Mouse (Mus musculus) midbrain, embryonic 15.5 days (tissue): Measurements from ENCODE around the gene Gm960. TPM values are rescaled to one million over a fixed set of nuclear protein-coding genes. Genes with fewer than 3 reads are reported as not detected.
A peak's percentile ranks its signal among the peaks of the same experiment; 100 is the strongest.

Source experiments
- ATAC-seq: fragments of 200-750 bp; cut with Nextera tagmentation; replicated peaks from 2 replicates; pipeline ENCODE4 v1.8.0; 2017; ENCODE audit warnings: moderate TSS enrichment
- H3K27ac ChIP-seq: fragments of 300-500 bp; sonication (generic); 2 replicates; pipeline ENCODE4 v1.5.1; 2015; ENCODE audit warnings: mild to moderate bottlenecking, inconsistent platforms
- H3K27me3 ChIP-seq: fragments of 300-500 bp; sonication (generic); replicated peaks from 2 replicates; pipeline ENCODE4 v1.6.1; 2015; ENCODE audit warnings: inconsistent platforms
- H3K36me3 ChIP-seq: fragments of 300-500 bp; sonication (generic); replicated peaks from 2 replicates; pipeline ENCODE4 v1.6.1; 2015; ENCODE audit warnings: inconsistent platforms
- H3K4me1 ChIP-seq: fragments of 300-500 bp; sonication (generic); 2 replicates; pipeline ENCODE4 v1.6.1; 2015; ENCODE audit warnings: inconsistent platforms
- H3K4me2 ChIP-seq: fragments of 300-500 bp; sonication (generic); 2 replicates; pipeline ENCODE4 v1.6.1; 2015; ENCODE audit warnings: inconsistent platforms, mild to moderate bottlenecking, moderate library complexity
- H3K4me3 ChIP-seq: fragments of 300-500 bp; sonication (generic); 2 replicates; pipeline ENCODE4 v1.5.1; 2015; ENCODE audit warnings: mild to moderate bottlenecking, inconsistent platforms
- H3K9ac ChIP-seq: fragments of 300-500 bp; sonication (generic); 2 replicates; pipeline ENCODE4 v1.6.1; 2015; ENCODE audit warnings: mild to moderate bottlenecking, inconsistent platforms
- H3K9me3 ChIP-seq: fragments of 300-500 bp; sonication (generic); 2 replicates; pipeline ENCODE4 v1.6.1; 2016; ENCODE audit warnings: inconsistent platforms
- WGBS: fragments of 180-500 bp; shearing (Covaris S2); methylation state at CpG from one replicate; pipeline ENCODE4 v1.1.7; 2015; ENCODE audit warnings: mixed read lengths; 5-methylcytosine and 5-hydroxymethylcytosine counted together
- polyA plus RNA-seq: library from polyadenylated mRNA; unstranded; fragments of >200 nt; fragmentation: Nextera tagmentation; extraction: Ambion mirVana; gene quantifications from 2 replicates; pipeline ENCODE4 v1.2.1, GENCODE M21; 2015

Gene Gm960
- polyA plus RNA-seq, 1 experiment from 2014 or later = 7.7 TPM

GRCm38 (mm10) chr19:4616546-4616945 is 81.9 kb downstream of the Gm960 start:
- ATAC-seq = no peak
- Histone ChIP-seq H3K4me1 (peaks cover 42% of the 10 kb centered on the region), H3K4me2 (no peak overlapping the region), H3K27me3 (no peaks in the 10 kb centered on the region), H3K9me3 (no peaks in the 10 kb centered on the region), H3K9ac (no peak overlapping the region), H3K27ac (no peak overlapping the region), H3K36me3 (peaks cover 1% of the 10 kb centered on the region), H3K4me3 (no peak overlapping the region)
- WGBS = 37% methylated on average over 4 of the region's 4 CpGs

- H3K9me3 ChIP-seq = no peaks in the 10 kb centered on the region
- H3K4me1 ChIP-seq = peaks cover 42% of the 10 kb centered on the region
- WGBS = under 1% methylated on average over 67 of the region's 87 CpGs
- peak within 1 kb of the TSS; percentile 91 for H3K9ac ChIP-seq
- peak within 1 kb of the TSS; percentile 95 for H3K27ac ChIP-seq
- H3K4me2 ChIP-seq = peak within 1 kb of the TSS; percentile 83
- H3K4me3 ChIP-seq = peak within 1 kb of the TSS; percentile 74
- no peaks in the 10 kb centered on the region for H3K27me3 ChIP-seq
- peak; percentile 89 for ATAC-seq
- no peaks in the 10 kb centered on the region; the same call in 1 of the 2 replicates for H3K36me3 ChIP-seq
Observed at GRCm38 (mm10) chr19:4615151-4616093, 83.0 kb downstream of the Gm960 start, which contains the start of gene Lrfn4. Gene Lrfn4, minus strand, starts transcription at chr19:4615667.

GRCm38 (mm10) chr19:4614305-4615150 is 83.9 kb downstream of the Gm960 start:
- WGBS = 17% methylated on average over 46 of the region's 49 CpGs
- ATAC-seq = peak; percentile 8; the same call in 1 of the 2 replicates
- H3K9ac ChIP-seq = peak overlapping the region; percentile 91
- no peaks in the 10 kb centered on the region for H3K27me3 ChIP-seq
- H3K27ac ChIP-seq = peak overlapping the region; percentile 95
- H3K9me3 ChIP-seq = no peaks in the 10 kb centered on the region
- peak overlapping the region; percentile 83 for H3K4me2 ChIP-seq
- peak overlapping the region; percentile 74 for H3K4me3 ChIP-seq
- H3K4me1 ChIP-seq = peaks cover 42% of the 10 kb centered on the region
- no peaks in the 10 kb centered on the region; the same call in 1 of the 2 replicates for H3K36me3 ChIP-seq

GRCm38 (mm10) chr19:4613464-4614304 is 84.8 kb downstream of the Gm960 start:
- no peak for ATAC-seq
- WGBS = 90% methylated on average over 33 of the region's 33 CpGs
- Histone ChIP-seq H3K36me3 (no peaks in the 10 kb centered on the region; the same call in 1 of the 2 replicates), H3K4me3 (peak overlapping the region; percentile 74), H3K27ac (no peak overlapping the region), H3K9ac (peak overlapping the region; percentile 6; the same call in 1 of the 2 replicates), H3K9me3 (no peaks in the 10 kb centered on the region), H3K27me3 (no peaks in the 10 kb centered on the region), H3K4me1 (peaks cover 42% of the 10 kb centered on the region), H3K4me2 (peak overlapping the region; percentile 83)

GRCm38 (mm10) chr19:4612181-4612961 is 86.1 kb downstream of the Gm960 start:
- no peak for ATAC-seq
- H3K27me3 ChIP-seq = no peaks in the 10 kb centered on the region
- no peaks in the 10 kb centered on the region; the same call in 1 of the 2 replicates for H3K36me3 ChIP-seq
- no peak overlapping the region for H3K4me2 ChIP-seq
- H3K4me3 ChIP-seq = no peak overlapping the region
- peaks cover 38% of the 10 kb centered on the region for H3K4me1 ChIP-seq
- 90% methylated on average over 19 of the region's 19 CpGs for WGBS
- H3K27ac ChIP-seq = no peak overlapping the region
- no peaks in the 10 kb centered on the region for H3K9me3 ChIP-seq
- no peak overlapping the region for H3K9ac ChIP-seq

GRCm38 (mm10) chr19:4610109-4610508 is 88.4 kb downstream of the Gm960 start:
- Histone ChIP-seq H3K4me3 (no peak overlapping the region), H3K9ac (no peak overlapping the region), H3K4me2 (no peak overlapping the region), H3K4me1 (peaks cover 29% of the 10 kb centered on the region), H3K9me3 (no peaks in the 10 kb centered on the region), H3K36me3 (no peaks in the 10 kb centered on the region; the same call in 1 of the 2 replicates), H3K27ac (no peak overlapping the region), H3K27me3 (no peaks in the 10 kb centered on the region)
- no peak for ATAC-seq
- WGBS = 68% methylated on average over 4 of the region's 4 CpGs

GRCm38 (mm10) chr19:4608511-4608910 is 90.0 kb downstream of the Gm960 start:
- H3K9ac ChIP-seq = no peak overlapping the region

GRCm38 (mm10) chr19:4607406-4607805 is 91.1 kb downstream of the Gm960 start:
- no peak overlapping the region for H3K9ac ChIP-seq
- no peaks in the 10 kb centered on the region for H3K27me3 ChIP-seq
- no peak overlapping the region for H3K4me3 ChIP-seq
- no peak overlapping the region for H3K27ac ChIP-seq
- peaks cover 7% of the 10 kb centered on the region for H3K4me1 ChIP-seq
- 90% methylated on average over 12 of the region's 12 CpGs for WGBS
- no peak for ATAC-seq
- no peak overlapping the region for H3K4me2 ChIP-seq
- no peaks in the 10 kb centered on the region for H3K9me3 ChIP-seq
- no peaks in the 10 kb centered on the region for H3K36me3 ChIP-seq

More at GRCm38 (mm10) chr19:4608511-4608910, 90.0 kb downstream of the Gm960 start:
- no peak for ATAC-seq
- H3K4me1 ChIP-seq = peaks cover 19% of the 10 kb centered on the region
- H3K4me3 ChIP-seq = no peak overlapping the region
- H3K9me3 ChIP-seq = no peaks in the 10 kb centered on the region
- H3K27me3 ChIP-seq = no peaks in the 10 kb centered on the region
- H3K36me3 ChIP-seq = no peaks in the 10 kb centered on the region; the same call in 1 of the 2 replicates
- no peak overlapping the region for H3K4me2 ChIP-seq
- 85% methylated on average over 4 of the region's 4 CpGs for WGBS
- H3K27ac ChIP-seq = no peak overlapping the region

GRCm38 (mm10) chr19:4605654-4606053 is 92.8 kb downstream of the Gm960 start:
- Histone ChIP-seq H3K4me1 (no peaks in the 10 kb centered on the region), H3K9me3 (no peaks in the 10 kb centered on the region), H3K4me3 (no peak overlapping the region), H3K27ac (no peak overlapping the region), H3K27me3 (no peaks in the 10 kb centered on the region), H3K9ac (no peak overlapping the region), H3K36me3 (no peaks in the 10 kb centered on the region), H3K4me2 (no peak overlapping the region)
- ATAC-seq = no peak
- WGBS = 91% methylated on average over 4 of the region's 4 CpGs

GRCm38 (mm10) chr19:4603801-4604723 is 94.4 kb downstream of the Gm960 start:
- 39% methylated on average over 24 of the region's 24 CpGs for WGBS
- Histone ChIP-seq H3K27me3 (no peaks in the 10 kb centered on the region), H3K4me3 (no peak overlapping the region), H3K4me2 (no peak overlapping the region), H3K36me3 (no peaks in the 10 kb centered on the region), H3K9me3 (no peaks in the 10 kb centered on the region), H3K27ac (no peak overlapping the region), H3K9ac (no peak overlapping the region), H3K4me1 (no peaks in the 10 kb centered on the region)
- ATAC-seq = no peak
